Mouse (Mus musculus) liver, embryonic 14.5 days (tissue): ENCODE measurements around the gene Ndufb7. TPM values are rescaled to one million over a fixed set of nuclear protein-coding genes. Genes with fewer than 3 reads are reported as not detected.
"Not testable (repeated sequence)": the region's sequence is repeated elsewhere in the genome, so short reads cannot be mapped to it uniquely, and the experiment has no call there.

Source experiments
- ATAC-seq: fragments of 200-750 bp; cut with Nextera tagmentation; 2 replicates; pipeline ENCODE4 v1.8.0; 2017; ENCODE audit warnings: moderate number of reproducible peaks, mild to moderate bottlenecking, moderate library complexity; ENCODE audit not compliant: insufficient read depth
- DNase-seq, 3 experiments: peaks; one replicate each; pipeline ENCODE4 v3.0.0-alpha.2; 2012 to 2013; ENCODE audit warnings: low read depth in 3 of 3, low spot score in 3 of 3
- H3K27ac ChIP-seq: fragments of 300-500 bp; sonication (generic); 2 replicates; pipeline ENCODE4 v1.5.1; 2014; ENCODE audit warnings: moderate library complexity, mild to moderate bottlenecking, control low read depth, inconsistent platforms
- H3K27me3 ChIP-seq: fragments of 300-500 bp; sonication (generic); 2 replicates; pipeline ENCODE4 v1.6.1; 2014; ENCODE audit warnings: mild to moderate bottlenecking, low read length, moderate library complexity; ENCODE audit not compliant: control insufficient read depth, insufficient read depth
- H3K36me3 ChIP-seq: fragments of 300-500 bp; sonication (generic); replicated peaks from 2 replicates; pipeline ENCODE4 v1.6.1; 2014; ENCODE audit warnings: low read depth; ENCODE audit not compliant: control insufficient read depth, insufficient read depth
- H3K4me1 ChIP-seq, 2 experiments: fragments of 200-500 bp in 1 of 2; fragments of 300-500 bp in 1 of 2; sonication (generic) in 1 of 2; replicated peaks; 2 replicates each; pipeline ENCODE4 v1.6.1; 2012 to 2014; ENCODE audit warnings: antibody characterized with exemption in 1 of 2, inconsistent platforms in 1 of 2, low read length in 1 of 2; ENCODE audit not compliant: control insufficient read depth in 2 of 2, insufficient read depth in 2 of 2
- H3K4me2 ChIP-seq: fragments of 300-500 bp; sonication (generic); 2 replicates; pipeline ENCODE4 v1.6.1; 2014; ENCODE audit warnings: low read depth, mild to moderate bottlenecking, control low read depth, moderate library complexity
- H3K4me3 ChIP-seq, 2 experiments: fragments of 200-500 bp in 1 of 2; fragments of 300-500 bp in 1 of 2; sonication (generic) in 1 of 2; 2 replicates each; pipeline ENCODE4 v1.5.1; 2012 to 2014; ENCODE audit warnings: low read depth in 2 of 2, low read length in 2 of 2, mild to moderate bottlenecking in 2 of 2, control low read depth in 1 of 2, inconsistent platforms in 1 of 2, moderate library complexity in 1 of 2; ENCODE audit not compliant: insufficient read depth in 1 of 2
- H3K9ac ChIP-seq: fragments of 300-500 bp; sonication (generic); replicated peaks from 2 replicates; pipeline ENCODE4 v1.6.1; 2014; ENCODE audit warnings: mild to moderate bottlenecking, control low read depth, moderate library complexity
- H3K9me3 ChIP-seq: fragments of 300-500 bp; sonication (generic); 2 replicates; pipeline ENCODE4 v1.6.1; 2016; ENCODE audit warnings: low read length, mixed read lengths; ENCODE audit not compliant: control insufficient read depth
- CTCF ChIP-seq: IDR thresholded peaks from 2 replicates; pipeline ENCODE4 v1.5.1; 2016; ENCODE audit warnings: antibody characterized with exemption, low read depth, control low read depth
- EP300 ChIP-seq: IDR thresholded peaks from 2 replicates; pipeline ENCODE4 v1.6.1; 2016; ENCODE audit warnings: antibody characterized with exemption, low read depth
- WGBS: fragments of 180-500 bp; shearing (Covaris S2); extraction: QIAGEN DNeasy Blood & Tissue Kit; methylation state at CpG from one replicate; pipeline ENCODE4 v1.1.7; 2014; ENCODE audit not compliant: insufficient replicate concordance; 5-methylcytosine and 5-hydroxymethylcytosine counted together
- polyA plus RNA-seq, 2 experiments: library from polyadenylated mRNA; depleted of rRNA in 1 of 2; stranded (reverse) in 1 of 2; unstranded in 1 of 2; fragments of >200 nt; fragmentation: Nextera tagmentation in 1 of 2; extraction: Ambion mirVana in 1 of 2; gene quantifications; 2 replicates each; pipeline versions ENCODE4 v1.2.1 to v1.2.3; 2012 to 2014

The Ndufb7 gene
- polyA plus RNA-seq (2012; rRNA removed) (160 and 197 TPM in 2 replicates), polyA plus RNA-seq (2014; fragmentation: Nextera tagmentation; extraction: Ambion mirVana) (283 and 290 TPM in 2 replicates)

GRCm38 (mm10) chr8:83566469-83567395, at the start of gene Ndufb7:
Gene Ndufb7, plus strand, starts transcription at chr8:83566671.
- H3K9ac ChIP-seq: peak within 1 kb of the TSS; percentile 80
- peaks cover 13% of the 10 kb centered on the region for H3K36me3 ChIP-seq
- H3K27me3 ChIP-seq: no peaks in the 10 kb centered on the region
- DNase-seq: peak; percentile 70 to 84 (median 74)
- 1% methylated on average over 48 of the region's 48 CpGs for WGBS
- peak; percentile 83 for ATAC-seq
- H3K4me2 ChIP-seq: peak within 1 kb of the TSS; percentile 94
- H3K4me1 ChIP-seq: peaks cover 27 to 39% of the 10 kb centered on the region in 2 experiments
- no peaks in the 10 kb centered on the region for H3K9me3 ChIP-seq
- peak within 1 kb of the TSS; percentile 77 to 91 for H3K4me3 ChIP-seq
- peak; percentile 99 for TF ChIP-seq CTCF
- no peak for TF ChIP-seq EP300
- peak within 1 kb of the TSS; percentile 60 for H3K27ac ChIP-seq

- ATAC-seq (no peak), DNase-seq (no peak)
- Histone ChIP-seq H3K36me3 (no peaks in the 10 kb centered on the region), H3K4me1 (no peaks in the 10 kb centered on the region), H3K9me3 (no peaks in the 10 kb centered on the region), H3K4me3 (no peak overlapping the region), H3K4me2 (no peak overlapping the region), H3K27ac (no peak overlapping the region), H3K27me3 (no peaks in the 10 kb centered on the region), H3K9ac (no peak overlapping the region)
- TF ChIP-seq EP300: no peak
- no peak for TF ChIP-seq CTCF
- 43% methylated on average over 3 of the region's 3 CpGs for WGBS
Observed at GRCm38 (mm10) chr8:83520432-83520831, 46.0 kb upstream of the Ndufb7 start.

GRCm38 (mm10) chr8:83520907-83521306, 45.6 kb upstream of the Ndufb7 start:
- H3K36me3 ChIP-seq, H3K4me1 ChIP-seq, ATAC-seq, H3K4me2 ChIP-seq, H3K9ac ChIP-seq, H3K4me3 ChIP-seq, DNase-seq, H3K27ac ChIP-seq, H3K9me3 ChIP-seq, H3K27me3 ChIP-seq: not testable (repeated sequence)
- WGBS: 51% methylated on average over 3 of the region's 3 CpGs

- no peaks in the 10 kb centered on the region for H3K27me3 ChIP-seq
- H3K4me1 ChIP-seq: no peaks in the 10 kb centered on the region
- H3K4me3 ChIP-seq: no peak overlapping the region
- DNase-seq (no peak), ATAC-seq (no peak)
- no peak for TF ChIP-seq EP300
- no peak for TF ChIP-seq CTCF
- H3K9ac ChIP-seq: no peak overlapping the region
- no peak overlapping the region for H3K4me2 ChIP-seq
- H3K9me3 ChIP-seq: no peaks in the 10 kb centered on the region
- H3K27ac ChIP-seq: no peak overlapping the region
- H3K36me3 ChIP-seq: no peaks in the 10 kb centered on the region
- 3% methylated on average over 1 of the region's 1 CpGs for WGBS
Observed at GRCm38 (mm10) chr8:83521310-83521709, 45.2 kb upstream of the Ndufb7 start.

GRCm38 (mm10) chr8:83534802-83535201, 31.7 kb upstream of the Ndufb7 start:
- Histone ChIP-seq H3K9me3 (no peaks in the 10 kb centered on the region), H3K4me3 (no peak overlapping the region), H3K27me3 (no peaks in the 10 kb centered on the region), H3K36me3 (no peaks in the 10 kb centered on the region), H3K4me2 (no peak overlapping the region), H3K27ac (no peak overlapping the region), H3K9ac (no peak overlapping the region), H3K4me1 (no peaks in the 10 kb centered on the region)
- TF ChIP-seq EP300 (no peak), CTCF (no peak)
- WGBS: 61% methylated on average over 2 of the region's 2 CpGs
- no peak for ATAC-seq
- no peak for DNase-seq
